Mouse (Mus musculus) embryonic facial prominence, embryonic 11.5 days (tissue): ENCODE results near the gene Zbtb22. TPM values are rescaled to one million over a fixed set of nuclear protein-coding genes. Genes with fewer than 3 reads are reported as not detected.

ENCODE experiments used
- ATAC-seq: fragments of 200-750 bp; cut with Nextera tagmentation; replicated peaks from 2 replicates; pipeline ENCODE4 v1.8.0; 2017; ENCODE audit warnings: low read depth; ENCODE audit not compliant: insufficient number of reproducible peaks, low FRiP score, low TSS enrichment
- DNase-seq: peaks from one replicate; pipeline ENCODE4 v3.0.0-alpha.2; 2015; ENCODE audit warnings: low spot score
- H3K27ac ChIP-seq: fragments of 300-500 bp; sonication (generic); replicated peaks from 2 replicates; pipeline ENCODE4 v1.5.1; 2014; ENCODE audit warnings: mild to moderate bottlenecking, low read depth, low read length, control low read depth
- H3K27me3 ChIP-seq: fragments of 300-500 bp; sonication (generic); 2 replicates; pipeline ENCODE4 v1.6.1; 2014; ENCODE audit warnings: mild to moderate bottlenecking, low read length, moderate library complexity, mixed read lengths; ENCODE audit not compliant: control insufficient read depth, insufficient read depth
- H3K36me3 ChIP-seq: fragments of 300-500 bp; sonication (generic); replicated peaks from 2 replicates; pipeline ENCODE4 v1.6.1; 2014; ENCODE audit warnings: low read depth, mild to moderate bottlenecking, low read length, moderate library complexity, mixed read lengths; ENCODE audit not compliant: control insufficient read depth, insufficient read depth
- H3K4me1 ChIP-seq: fragments of 300-500 bp; sonication (generic); 2 replicates; pipeline ENCODE4 v1.6.1; 2014; ENCODE audit warnings: low read length, mixed read lengths; ENCODE audit not compliant: control insufficient read depth, insufficient read depth
- H3K4me2 ChIP-seq: fragments of 300-500 bp; sonication (generic); 2 replicates; pipeline ENCODE4 v1.6.1; 2014; ENCODE audit warnings: low read depth, mild to moderate bottlenecking, control low read depth, low read length, moderate library complexity
- H3K4me3 ChIP-seq: fragments of 300-500 bp; sonication (generic); 2 replicates; pipeline ENCODE4 v1.5.1; 2014; ENCODE audit warnings: low read depth, low read length, control low read depth
- H3K9ac ChIP-seq: fragments of 300-500 bp; sonication (generic); replicated peaks from 2 replicates; pipeline ENCODE4 v1.6.1; 2014; ENCODE audit warnings: mild to moderate bottlenecking, control low read depth, low read length
- H3K9me3 ChIP-seq: fragments of 300-500 bp; sonication (generic); replicated peaks from 2 replicates; pipeline ENCODE4 v1.6.1; 2016; ENCODE audit warnings: mild to moderate bottlenecking, low read length, inconsistent platforms, mixed read lengths; ENCODE audit not compliant: control insufficient read depth
- WGBS: fragments of 180-500 bp; shearing (Covaris S2); extraction: QIAGEN DNeasy Blood & Tissue Kit; methylation state at CpG from one replicate; pipeline ENCODE4 v1.1.7; 2014; 5-methylcytosine and 5-hydroxymethylcytosine counted together
- microRNA-seq: library from miRNA; unstranded; fragments of <30 nt; microRNA quantifications from one replicate; pipeline ENCODE4, GENCODE M21; 2016; ENCODE audit warnings: borderline number of aligned reads
- polyA plus RNA-seq: library from polyadenylated mRNA; unstranded; fragments of >200 nt; fragmentation: Nextera tagmentation; extraction: Ambion mirVana; gene quantifications from 2 replicates; pipeline ENCODE4 v1.2.1, GENCODE M21; 2014

Zbtb22 gene
- polyA plus RNA-seq, 1 experiment from 2014 or later, result 7.3 TPM

- ATAC-seq (no peak), DNase-seq (no peak)
- no peaks in the 10 kb centered on the region for H3K4me1 ChIP-seq
- H3K9me3 ChIP-seq, result no peaks in the 10 kb centered on the region
- H3K9ac ChIP-seq, result no peak overlapping the region
- no peak overlapping the region for H3K4me3 ChIP-seq
- no peak overlapping the region for H3K4me2 ChIP-seq
- H3K36me3 ChIP-seq, result peaks cover 2% of the 10 kb centered on the region; the same call in 1 of the 2 replicates
- H3K27me3 ChIP-seq, result no peaks in the 10 kb centered on the region
- no peak overlapping the region for H3K27ac ChIP-seq
- WGBS, result 92% methylated on average over 15 of the region's 15 CpGs
Measured at GRCm38 (mm10) chr17:33959948-33960347, 44.2 kb downstream of the Zbtb22 start.

- no peak overlapping the region for H3K4me3 ChIP-seq
Measured at GRCm38 (mm10) chr17:33962876-33963275, 47.2 kb downstream of the Zbtb22 start.

DNA sequence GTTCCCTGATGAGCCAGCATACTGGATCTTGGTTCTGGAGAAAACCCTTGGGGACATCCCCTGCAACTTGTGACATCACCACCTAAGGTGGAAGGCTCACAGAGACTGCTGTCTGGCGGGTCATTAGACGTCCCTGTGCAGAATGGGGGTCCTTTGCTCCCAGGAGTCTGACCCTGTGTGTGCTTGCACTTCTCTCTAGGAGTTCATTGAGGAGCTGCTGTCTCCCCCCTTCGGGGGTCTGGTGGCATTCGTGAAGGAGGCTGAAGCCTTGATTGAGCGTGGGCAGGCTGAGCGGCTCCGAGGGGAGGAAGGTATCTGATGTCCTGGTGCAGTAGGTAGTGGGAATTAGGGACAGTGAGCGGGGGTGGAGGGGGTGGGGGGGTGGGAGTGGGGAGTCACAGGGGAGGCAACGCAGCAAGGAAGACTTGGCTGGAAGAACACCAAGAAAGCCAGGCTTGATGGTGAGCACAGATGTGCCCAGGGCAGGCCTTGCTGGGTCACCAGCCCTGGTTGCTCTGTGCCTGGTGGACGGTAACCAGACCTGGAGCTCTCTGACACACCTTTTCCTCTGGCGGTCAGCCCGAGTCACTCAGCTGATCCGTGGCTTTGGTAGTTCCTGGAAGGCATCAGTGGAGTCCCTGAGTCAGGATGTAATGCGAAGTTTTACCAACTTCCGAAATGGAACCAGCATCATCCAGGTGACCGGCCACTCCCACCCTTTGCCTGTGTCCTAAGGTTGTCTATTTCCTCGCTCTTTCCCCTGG lies 49.6 kb downstream of the Zbtb22 start:
- DNase-seq, result no peak
- Histone ChIP-seq H3K36me3 (no peaks in the 10 kb centered on the region), H3K4me3 (no peak overlapping the region), H3K4me2 (no peak overlapping the region), H3K9me3 (no peaks in the 10 kb centered on the region), H3K9ac (no peak overlapping the region), H3K27ac (no peak overlapping the region), H3K27me3 (no peaks in the 10 kb centered on the region), H3K4me1 (no peaks in the 10 kb centered on the region)
- no peak for ATAC-seq
- WGBS, result 87% methylated on average over 17 of the region's 17 CpGs

More at GRCm38 (mm10) chr17:33962876-33963275, 47.2 kb downstream of the Zbtb22 start:
- DNase-seq (no peak), ATAC-seq (no peak)
- Histone ChIP-seq H3K9me3 (no peaks in the 10 kb centered on the region), H3K4me2 (no peak overlapping the region), H3K27me3 (no peaks in the 10 kb centered on the region), H3K27ac (no peak overlapping the region), H3K4me1 (no peaks in the 10 kb centered on the region), H3K36me3 (peaks cover 2% of the 10 kb centered on the region; the same call in 1 of the 2 replicates), H3K9ac (no peak overlapping the region)
- WGBS, result 93% methylated on average over 7 of the region's 7 CpGs

DNA sequence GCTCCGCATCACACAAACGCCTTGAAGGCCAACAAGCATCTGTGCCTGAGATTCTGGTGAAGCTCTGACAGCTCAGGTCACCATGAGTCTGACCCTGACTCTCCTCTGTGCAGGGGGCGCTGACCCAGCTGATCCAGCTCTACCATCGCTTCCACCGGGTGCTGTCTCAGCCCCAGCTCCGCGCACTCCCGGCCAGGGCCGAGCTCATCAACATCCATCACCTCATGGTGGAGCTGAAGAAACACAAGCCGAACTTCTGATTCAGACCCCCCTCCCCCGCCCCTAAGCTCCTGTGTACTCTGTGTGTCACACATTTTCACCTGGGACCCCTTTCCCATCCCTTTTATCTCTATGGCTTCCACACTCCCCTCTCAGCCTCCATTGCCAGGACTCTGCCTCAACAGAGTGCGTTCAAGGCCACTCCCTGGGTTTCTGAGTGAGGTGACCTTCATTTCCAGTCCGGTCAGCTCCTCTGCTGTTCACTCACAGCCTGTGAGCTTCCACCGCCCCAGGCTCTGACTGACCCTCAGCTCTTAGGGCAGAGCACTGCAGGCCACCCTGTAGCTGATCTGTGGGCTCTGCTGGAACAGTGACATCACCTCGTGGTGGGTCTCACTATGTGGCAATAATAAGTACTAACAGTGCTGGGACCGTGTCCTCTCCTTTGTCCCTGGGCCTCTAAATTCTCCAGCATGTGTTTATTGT lies 50.3 kb downstream of the Zbtb22 start:
- H3K9me3 ChIP-seq, result no peaks in the 10 kb centered on the region
- WGBS, result 88% methylated on average over 16 of the region's 16 CpGs
- H3K4me2 ChIP-seq, result no peak overlapping the region
- DNase-seq, result no peak
- no peak overlapping the region for H3K9ac ChIP-seq
- H3K27me3 ChIP-seq, result no peaks in the 10 kb centered on the region
- no peak overlapping the region for H3K4me3 ChIP-seq
- H3K27ac ChIP-seq, result no peak overlapping the region
- no peak for ATAC-seq
- no peaks in the 10 kb centered on the region for H3K36me3 ChIP-seq
- H3K4me1 ChIP-seq, result no peaks in the 10 kb centered on the region

GRCm38 (mm10) chr17:33968489-33968888 lies 52.8 kb downstream of the Zbtb22 start:
- no peaks in the 10 kb centered on the region for H3K4me1 ChIP-seq
- H3K27me3 ChIP-seq, result no peaks in the 10 kb centered on the region
- no peak overlapping the region for H3K4me3 ChIP-seq
- WGBS, result 4% methylated on average over 9 of the region's 9 CpGs
- no peaks in the 10 kb centered on the region for H3K36me3 ChIP-seq
- no peaks in the 10 kb centered on the region for H3K9me3 ChIP-seq
- ATAC-seq (peak; percentile 31; the same call in 1 of the 2 replicates), DNase-seq (peak; percentile 89)
- H3K27ac ChIP-seq, result no peak overlapping the region
- H3K4me2 ChIP-seq, result no peak overlapping the region
- no peak overlapping the region for H3K9ac ChIP-seq

Small RNA genes lying within 50 kb of the gene (microRNA-seq; reads per million reads assigned to microRNA genes)
- not detected for gene Gm27740

Other genes with a start within 250 kb of the Zbtb22 start
- 613 and 725 TPM in 2 replicates for gene Hnrnpm, start 229.0 kb upstream of the Zbtb22 start, polyA plus RNA-seq
- gene March2, start 197.2 kb upstream of the Zbtb22 start, polyA plus RNA-seq, result 30.0 and 32.7 TPM in 2 replicates
- 255 and 273 TPM in 2 replicates for gene Rab11b, start 155.4 kb upstream of the Zbtb22 start, polyA plus RNA-seq
- 44.5 and 48.9 TPM in 2 replicates for gene Angptl4, start 134.1 kb upstream of the Zbtb22 start, polyA plus RNA-seq
- gene Kank3, start 105.4 kb upstream of the Zbtb22 start, polyA plus RNA-seq, result 18.2 and 25.1 TPM in 2 replicates
- gene Rps28, start 91.3 kb upstream of the Zbtb22 start, polyA plus RNA-seq, result 824 and 897 TPM in 2 replicates
- 392 and 414 TPM in 2 replicates for gene Ndufa7, start 91.3 kb upstream of the Zbtb22 start, polyA plus RNA-seq
- 76.2 and 80.9 TPM in 2 replicates for gene Cd320, start 72.8 kb upstream of the Zbtb22 start, polyA plus RNA-seq
- not detected in 2 replicates for gene Gm7029, start 42.1 kb upstream of the Zbtb22 start, polyA plus RNA-seq
- gene Kifc1, start 25.2 kb upstream of the Zbtb22 start, polyA plus RNA-seq, result 9.4 and 13.4 TPM in 2 replicates
- 0.36 TPM in 2 replicates for gene Platr17, start 10.8 kb upstream of the Zbtb22 start, polyA plus RNA-seq
- 55.0 and 59.9 TPM in 2 replicates for gene Daxx, start 6.5 kb upstream of the Zbtb22 start, polyA plus RNA-seq
- 11.3 and 12.8 TPM in 2 replicates for gene Tapbp, start within 50 bp of the Zbtb22 start, polyA plus RNA-seq
- gene Rgl2, start 13.6 kb downstream of the Zbtb22 start, polyA plus RNA-seq, result 26.0 and 26.3 TPM in 2 replicates
- gene Pfdn6, start 24.4 kb downstream of the Zbtb22 start, polyA plus RNA-seq, result 202 and 211 TPM in 2 replicates
- gene Wdr46, start 24.8 kb downstream of the Zbtb22 start, polyA plus RNA-seq, result 25.2 and 28.6 TPM in 2 replicates
- 2.9 and 3.2 TPM in 2 replicates for gene B3galt4, start 35.6 kb downstream of the Zbtb22 start, polyA plus RNA-seq
- 26.9 and 27.7 TPM in 2 replicates for gene Vps52, start 39.9 kb downstream of the Zbtb22 start, polyA plus RNA-seq
- gene Rps18, start 40.1 kb downstream of the Zbtb22 start, polyA plus RNA-seq, result 1,395 and 1,560 TPM in 2 replicates
- gene H2-K1, start 84.4 kb downstream of the Zbtb22 start, polyA plus RNA-seq, result 7.5 and 7.6 TPM in 2 replicates
- 3.8 and 6.6 TPM in 2 replicates for gene Ring1, start 108.8 kb downstream of the Zbtb22 start, polyA plus RNA-seq
- 43.0 and 46.3 TPM in 2 replicates for gene H2-Ke6, start 112.2 kb downstream of the Zbtb22 start, polyA plus RNA-seq
- 72.1 and 78.3 TPM in 2 replicates for gene Slc39a7, start 115.8 kb downstream of the Zbtb22 start, polyA plus RNA-seq
- 14.9 and 15.8 TPM in 2 replicates for gene Rxrb, start 115.9 kb downstream of the Zbtb22 start, polyA plus RNA-seq
- gene Col11a2, start 123.5 kb downstream of the Zbtb22 start, polyA plus RNA-seq, result 0.70 and 1.0 TPM in 2 replicates
- 0.20 and 0.26 TPM in 2 replicates for gene H2-Oa, start 176.4 kb downstream of the Zbtb22 start, polyA plus RNA-seq
- 9.4 and 9.7 TPM in 2 replicates for gene H2-DMa, start 203.6 kb downstream of the Zbtb22 start, polyA plus RNA-seq
- 95.9 and 114 TPM in 2 replicates for gene Brd2, start 206.7 kb downstream of the Zbtb22 start, polyA plus RNA-seq
- gene H2-DMb2, start 227.4 kb downstream of the Zbtb22 start, polyA plus RNA-seq, result not detected in 2 replicates
- gene H2-DMb1, start 237.2 kb downstream of the Zbtb22 start, polyA plus RNA-seq, result 1.3 and 1.4 TPM in 2 replicates